Mouse (Mus musculus) C2C12 (cell line): ENCODE measurements around the gene Rab36.

Experiments
- MYOG ChIP-seq: IDR thresholded peaks from one replicate; pipeline ENCODE4 v1.6.1; 2011; ENCODE audit not compliant: control insufficient read depth, insufficient read length; ENCODE audit errors: extremely low read depth
- USF1 ChIP-seq: IDR thresholded peaks from one replicate; pipeline ENCODE4 v1.6.1; 2011; ENCODE audit warnings: low read depth, mild to moderate bottlenecking, control low read depth, moderate library complexity

- no peak for TF ChIP-seq USF1
- TF ChIP-seq MYOG = no peak
These were observed 16.8 kb downstream of the Rab36 start for GRCm38 (mm10) chr10:75053655-75054054.
